8 mouse cellular contexts compared by ENCODE assay signal in genomic region chr4:43052627-43053026, GRCm38 (mm10). TPM values are rescaled to one million over a fixed set of nuclear protein-coding genes. Genes with fewer than 3 reads are reported as not detected.
A peak's percentile ranks its signal among the peaks of the same experiment; 100 is the strongest.
DNase-seq lines count a peak whose midpoint lies in the region; ATAC-seq and TF ChIP-seq lines count a peak whose summit lies in the region.

No protein-coding gene starts in this region.

- H3K4me3 ChIP-seq in forebrain, embryonic 12.5 days (replicated peaks) = no peak overlapping the region
- no peak overlapping the region for H3K4me3 ChIP-seq in forebrain, embryonic 11.5 days (ENCODE audit: low read depth, low read length)
- no peak overlapping the region for H3K4me3 ChIP-seq in liver, embryonic 14.5 days (ENCODE audit: insufficient read depth in 1 of 2, low read depth in 2 of 2, low read length in 2 of 2)

- TF ChIP-seq CTCF in brain, embryonic 14.5 days (IDR thresholded peaks at IDR 0.05; ENCODE audit: borderline replicate concordance, extremely low read depth, insufficient read depth, insufficient read length) = peak; percentile 51; the same call in 1 of the 2 replicates
- peak; percentile 76 for TF ChIP-seq CTCF in liver, embryonic 14.5 days (IDR thresholded peaks at IDR 0.05; ENCODE audit: low read depth)

- no peak for TF ChIP-seq EP300 in liver, embryonic 14.5 days (IDR thresholded peaks at IDR 0.05; ENCODE audit: low read depth)

- no peak for TF ChIP-seq POLR2A in brain, embryonic 14.5 days (IDR thresholded peaks at IDR 0.05; ENCODE audit: borderline replicate concordance, extremely low read depth, insufficient read depth, insufficient read length, poor library complexity, severe bottlenecking)

- WGBS in forebrain, embryonic 12.5 days = 13% methylated on average over 4 of the region's 4 CpGs
- WGBS in forebrain, embryonic 11.5 days = 18% methylated on average over 4 of the region's 4 CpGs
- 2% methylated on average over 4 of the region's 4 CpGs for whole genome bisulfite sequencing in liver, embryonic 14.5 days (ENCODE audit: insufficient replicate concordance)

- no peak overlapping the region for H3K27ac ChIP-seq in forebrain, embryonic 12.5 days
- H3K27ac ChIP-seq in forebrain, embryonic 11.5 days (ENCODE audit: low read depth, low read length) = no peak overlapping the region
- no peak overlapping the region for H3K27ac ChIP-seq in liver, embryonic 14.5 days

- ATAC-seq in forebrain, embryonic 12.5 days (ENCODE audit: low FRiP score) = 0 out of 2 replicates have a peak, but pooled peaks have one; percentile 36
- no peak for ATAC-seq in forebrain, embryonic 11.5 days (replicated peaks; ENCODE audit: low FRiP score)
- peak; percentile 52; the same call in 1 of the 2 replicates for ATAC-seq in liver, embryonic 14.5 days (ENCODE audit: insufficient read depth)

- H3K4me1 ChIP-seq in forebrain, embryonic 12.5 days = peaks cover 3% of the 10 kb centered on the region
- H3K4me1 ChIP-seq in forebrain, embryonic 11.5 days (replicated peaks; ENCODE audit: control insufficient read depth, insufficient read depth, low read length) = no peaks in the 10 kb centered on the region
- no peaks in the 10 kb centered on the region for H3K4me1 ChIP-seq in liver, embryonic 14.5 days (replicated peaks; ENCODE audit: control insufficient read depth in 2 of 2, insufficient read depth in 2 of 2, low read length in 1 of 2)

- DNase-seq in forebrain, embryonic 11.5 days (ENCODE audit: low spot score) = no peak
- peak; percentile 87 for DNase-seq in 3T3-L1 (ENCODE audit: low read depth, low spot score)
- peak; percentile 75 for DNase-seq in brain, embryonic 14.5 days (ENCODE audit: low read depth)
- peak; percentile 78 for DNase-seq in heart, adult 8-10 months (ENCODE audit: low spot score)
- DNase-seq in liver, embryonic 14.5 days (ENCODE audit: low read depth in 3 of 3, low spot score in 3 of 3) = peak in 2 of 3 experiments; percentile 54 to 65
- DNase-seq in layer of hippocampus, adult 11-12 months (ENCODE audit: low spot score) = no peak
- no peak for DNase-seq in layer of hippocampus, postnatal 25 days (ENCODE audit: extremely low spot score in 1 of 2, low spot score in 1 of 2)

- H3K36me3 ChIP-seq in forebrain, embryonic 12.5 days (replicated peaks) = no peaks in the 10 kb centered on the region
- H3K36me3 ChIP-seq in forebrain, embryonic 11.5 days (ENCODE audit: control insufficient read depth, insufficient read depth, low read length) = no peaks in the 10 kb centered on the region
- no peaks in the 10 kb centered on the region for H3K36me3 ChIP-seq in liver, embryonic 14.5 days (replicated peaks; ENCODE audit: control insufficient read depth, insufficient read depth, low read depth)

- H3K9me3 ChIP-seq in forebrain, embryonic 12.5 days = no peaks in the 10 kb centered on the region
- no peaks in the 10 kb centered on the region for H3K9me3 ChIP-seq in forebrain, embryonic 11.5 days (ENCODE audit: control insufficient read depth, low read length)
- H3K9me3 ChIP-seq in liver, embryonic 14.5 days (ENCODE audit: control insufficient read depth, low read length) = no peaks in the 10 kb centered on the region

- H3K4me2 ChIP-seq in forebrain, embryonic 12.5 days = no peak overlapping the region
- no peak overlapping the region for H3K4me2 ChIP-seq in forebrain, embryonic 11.5 days (ENCODE audit: low read depth, low read length, severe bottlenecking)
- H3K4me2 ChIP-seq in liver, embryonic 14.5 days (ENCODE audit: low read depth) = no peak overlapping the region

- H3K9ac ChIP-seq in forebrain, embryonic 12.5 days = no peak overlapping the region
- no peak overlapping the region for H3K9ac ChIP-seq in forebrain, embryonic 11.5 days (ENCODE audit: low read length)
- no peak overlapping the region for H3K9ac ChIP-seq in liver, embryonic 14.5 days (replicated peaks)

- no peaks in the 10 kb centered on the region for H3K27me3 ChIP-seq in forebrain, embryonic 12.5 days
- H3K27me3 ChIP-seq in forebrain, embryonic 11.5 days (ENCODE audit: control insufficient read depth, insufficient read depth, low read length) = no peaks in the 10 kb centered on the region
- H3K27me3 ChIP-seq in liver, embryonic 14.5 days (ENCODE audit: control insufficient read depth, insufficient read depth, low read length) = no peaks in the 10 kb centered on the region

RNA-seq across cellular contexts. Expression of gene Unc13b, which starts 6.1 kb away (rescaled TPM):
- polyA plus RNA-seq in forebrain, embryonic 12.5 days (2016; fragmentation: Nextera tagmentation; extraction: Ambion mirVana) = 25.3 and 25.5 TPM in 2 replicates
- polyA plus RNA-seq in forebrain, embryonic 11.5 days (2014; fragmentation: Nextera tagmentation; extraction: Ambion mirVana) = 22.9 and 23.0 TPM in 2 replicates
- polyA plus RNA-seq in brain, embryonic 14.5 days (2012; rRNA removed) = 51.3 and 65.5 TPM in 2 replicates
- 10 to 100 TPM in 3 of 4 experiments, 1 to 10 TPM in 1; 7.7 to 11.7 (median 10.1) TPM for total RNA-seq in heart, adult 8-10 months (2022)
- polyA plus RNA-seq in liver, embryonic 14.5 days (2012; rRNA removed) = 0.59 and 0.73 TPM in 2 replicates
- polyA plus RNA-seq in liver, embryonic 14.5 days (2014; fragmentation: Nextera tagmentation; extraction: Ambion mirVana) = 0.19 and 0.37 TPM in 2 replicates
- 10 to 100 TPM; 32.7 to 49.6 TPM for total RNA-seq in layer of hippocampus, postnatal 25 days (2021)

RNA-seq across cellular contexts. Expression of gene Fam214b, which starts 6.6 kb away (rescaled TPM):
- 40.3 and 40.6 TPM in 2 replicates for polyA plus RNA-seq in forebrain, embryonic 12.5 days (2016; fragmentation: Nextera tagmentation; extraction: Ambion mirVana)
- 28.1 and 28.9 TPM in 2 replicates for polyA plus RNA-seq in forebrain, embryonic 11.5 days (2014; fragmentation: Nextera tagmentation; extraction: Ambion mirVana)
- 38.3 and 51.3 TPM in 2 replicates for polyA plus RNA-seq in brain, embryonic 14.5 days (2012; rRNA removed)
- 10 to 100 TPM; 25.7 to 34.1 (median 30.1) TPM for total RNA-seq in heart, adult 8-10 months (2022)
- polyA plus RNA-seq in liver, embryonic 14.5 days (2012; rRNA removed) = 22.2 and 25.8 TPM in 2 replicates
- 16.9 and 20.9 TPM in 2 replicates for polyA plus RNA-seq in liver, embryonic 14.5 days (2014; fragmentation: Nextera tagmentation; extraction: Ambion mirVana)
- 10 to 100 TPM; 32.9 to 37.7 TPM for total RNA-seq in layer of hippocampus, postnatal 25 days (2021)

RNA-seq across cellular contexts. Expression of gene Stoml2, which starts 21.1 kb away (rescaled TPM):
- polyA plus RNA-seq in forebrain, embryonic 12.5 days (2016; fragmentation: Nextera tagmentation; extraction: Ambion mirVana) = 308 and 324 TPM in 2 replicates
- polyA plus RNA-seq in forebrain, embryonic 11.5 days (2014; fragmentation: Nextera tagmentation; extraction: Ambion mirVana) = 378 and 409 TPM in 2 replicates
- 106 and 168 TPM in 2 replicates for polyA plus RNA-seq in brain, embryonic 14.5 days (2012; rRNA removed)
- 100 to 1,000 TPM; 104 to 110 (median 108) TPM for total RNA-seq in heart, adult 8-10 months (2022)
- 55.8 and 83.2 TPM in 2 replicates for polyA plus RNA-seq in liver, embryonic 14.5 days (2012; rRNA removed)
- 200 and 229 TPM in 2 replicates for polyA plus RNA-seq in liver, embryonic 14.5 days (2014; fragmentation: Nextera tagmentation; extraction: Ambion mirVana)
- total RNA-seq in layer of hippocampus, postnatal 25 days (2021) = 100 to 1,000 TPM in 1 of 2 experiments, 10 to 100 TPM in 1; 85.6 to 108 TPM

RNA-seq across cellular contexts. Expression of gene Pigo, which starts 27.0 kb away (rescaled TPM):
- 24.9 and 26.7 TPM in 2 replicates for polyA plus RNA-seq in forebrain, embryonic 12.5 days (2016; fragmentation: Nextera tagmentation; extraction: Ambion mirVana)
- 25.8 and 26.1 TPM in 2 replicates for polyA plus RNA-seq in forebrain, embryonic 11.5 days (2014; fragmentation: Nextera tagmentation; extraction: Ambion mirVana)
- 34.1 and 34.9 TPM in 2 replicates for polyA plus RNA-seq in brain, embryonic 14.5 days (2012; rRNA removed)
- total RNA-seq in heart, adult 8-10 months (2022) = 10 to 100 TPM; 19.6 to 27.4 (median 23.6) TPM
- 9.2 and 10.4 TPM in 2 replicates for polyA plus RNA-seq in liver, embryonic 14.5 days (2012; rRNA removed)
- 8.3 and 11.0 TPM in 2 replicates for polyA plus RNA-seq in liver, embryonic 14.5 days (2014; fragmentation: Nextera tagmentation; extraction: Ambion mirVana)
- total RNA-seq in layer of hippocampus, postnatal 25 days (2021) = 10 to 100 TPM; 33.9 TPM

RNA-seq across cellular contexts. Expression of gene Fancg, which starts 42.3 kb away (rescaled TPM):
- polyA plus RNA-seq in forebrain, embryonic 12.5 days (2016; fragmentation: Nextera tagmentation; extraction: Ambion mirVana) = 21.6 and 26.7 TPM in 2 replicates
- polyA plus RNA-seq in forebrain, embryonic 11.5 days (2014; fragmentation: Nextera tagmentation; extraction: Ambion mirVana) = 24.6 and 24.7 TPM in 2 replicates
- 26.9 and 44.7 TPM in 2 replicates for polyA plus RNA-seq in brain, embryonic 14.5 days (2012; rRNA removed)
- total RNA-seq in heart, adult 8-10 months (2022) = 1 to 10 TPM; 1.7 to 2.8 (median 2.2) TPM
- 8.2 and 9.9 TPM in 2 replicates for polyA plus RNA-seq in liver, embryonic 14.5 days (2012; rRNA removed)
- 8.3 and 10.0 TPM in 2 replicates for polyA plus RNA-seq in liver, embryonic 14.5 days (2014; fragmentation: Nextera tagmentation; extraction: Ambion mirVana)
- total RNA-seq in layer of hippocampus, postnatal 25 days (2021) = 1 to 10 TPM; 7.7 to 8.7 TPM

Comparison
In these comparisons a context has a peak if more than half of its experiments do, and no peak if none do; other contexts are left out.
1. DNase-seq: peak in 3T3-L1 (single experiment), brain, embryonic 14.5 days (single experiment), heart, adult 8-10 months (single experiment) and liver, embryonic 14.5 days (2 of 3); none in forebrain, embryonic 11.5 days (single experiment), layer of hippocampus, adult 11-12 months (single experiment) and layer of hippocampus, postnatal 25 days (0 of 2).
2. RNA of gene Unc13b, which starts 6.1 kb away (polyA plus RNA-seq): 51.3 to 65.5 TPM in brain, embryonic 14.5 days, 25.3 to 25.5 TPM in forebrain, embryonic 12.5 days and 22.9 to 23.0 TPM in forebrain, embryonic 11.5 days; 0.19 to 0.73 TPM in liver, embryonic 14.5 days; every median in the first group is over 10 times any median in the second.